Mouse (Mus musculus) lung, postnatal 0 days (tissue): ENCODE measurements at regions not wholly inside any gene's neighbourhood (a gene's known extent, or its start where the extent isn't known, plus 50 kb on each side); places are given as distances from the start of the nearest gene placed in this dataset.

ENCODE experiments used
- ATAC-seq: fragments of 200-750 bp; cut with Nextera tagmentation; 2 replicates; pipeline ENCODE4 v1.8.0; 2017; ENCODE audit warnings: moderate library complexity
- DNase-seq: peaks from one replicate; pipeline ENCODE4 v3.0.0-alpha.2; 2016; ENCODE audit warnings: low spot score
- H3K27ac ChIP-seq: fragments of 300-500 bp; sonication (generic); 2 replicates; pipeline ENCODE4 v1.5.1; 2014; ENCODE audit warnings: antibody characterized with exemption, mild to moderate bottlenecking, low read length, mixed read lengths
- H3K27me3 ChIP-seq: fragments of 300-500 bp; sonication (generic); replicated peaks from 2 replicates; pipeline ENCODE4 v1.6.1; 2014; ENCODE audit warnings: low read length, mixed read lengths; ENCODE audit not compliant: insufficient read depth
- H3K36me3 ChIP-seq: fragments of 300-500 bp; sonication (generic); 2 replicates; pipeline ENCODE4 v1.6.1; 2014; ENCODE audit warnings: low read length, mixed read lengths; ENCODE audit not compliant: insufficient read depth
- H3K4me1 ChIP-seq: fragments of 300-500 bp; sonication (generic); 2 replicates; pipeline ENCODE4 v1.6.1; 2014; ENCODE audit warnings: antibody characterized with exemption, low read depth, low read length, mixed read lengths; ENCODE audit not compliant: insufficient read depth
- H3K4me2 ChIP-seq: fragments of 300-500 bp; sonication (generic); replicated peaks from 2 replicates; pipeline ENCODE4 v1.6.1; 2014; ENCODE audit warnings: low read depth, mild to moderate bottlenecking, low read length, moderate library complexity, mixed read lengths
- H3K4me3 ChIP-seq: fragments of 300-500 bp; sonication (generic); 2 replicates; pipeline ENCODE4 v1.5.1; 2014; ENCODE audit warnings: low read depth, low read length
- H3K9ac ChIP-seq: fragments of 300-500 bp; sonication (generic); replicated peaks from 2 replicates; pipeline ENCODE4 v1.6.1; 2014; ENCODE audit warnings: low read depth, mild to moderate bottlenecking
- H3K9me3 ChIP-seq: fragments of 300-500 bp; sonication (generic); 2 replicates; pipeline ENCODE4 v1.6.1; 2016; ENCODE audit warnings: low read length, mixed read lengths
- CTCF ChIP-seq: IDR thresholded peaks from 2 replicates; pipeline ENCODE4 v1.5.1; 2016; ENCODE audit warnings: antibody characterized with exemption, mild to moderate bottlenecking
- EP300 ChIP-seq: IDR thresholded peaks from 2 replicates; pipeline ENCODE4 v1.6.1; 2016; ENCODE audit warnings: antibody characterized with exemption, mild to moderate bottlenecking, control low read depth
- WGBS: fragments of 180-500 bp; shearing (Covaris S2); extraction: QIAGEN DNeasy Blood & Tissue Kit; methylation state at CpG from one replicate; pipeline ENCODE4 v1.1.7; 2014; 5-methylcytosine and 5-hydroxymethylcytosine counted together

DNA sequence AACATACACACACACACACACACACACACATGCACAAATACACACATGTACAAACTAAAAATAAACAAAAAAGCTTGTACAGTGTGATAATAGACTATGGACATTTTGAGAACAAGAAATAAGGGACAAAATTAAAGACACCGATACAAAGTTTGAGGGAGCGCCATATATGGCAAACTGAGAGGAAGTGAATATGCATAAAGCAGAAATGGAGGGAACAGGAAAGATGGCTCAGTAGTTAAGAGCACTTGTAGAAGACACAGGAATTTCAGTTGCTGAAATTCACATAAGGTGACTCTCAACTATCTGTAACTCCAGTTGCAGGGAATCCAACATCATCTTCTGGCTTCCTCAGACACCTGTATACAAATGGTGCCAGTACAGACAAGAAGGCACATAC lies 200.2 kb upstream of the Fn1 start:
- WGBS, result 90% methylated on average over 2 of the region's 2 CpGs
- H3K9ac ChIP-seq, result no peak overlapping the region
- no peaks in the 10 kb centered on the region for H3K36me3 ChIP-seq
- ATAC-seq (no peak), DNase-seq (no peak)
- no peak overlapping the region for H3K4me2 ChIP-seq
- no peaks in the 10 kb centered on the region for H3K9me3 ChIP-seq
- H3K4me3 ChIP-seq, result no peak overlapping the region
- no peaks in the 10 kb centered on the region for H3K27me3 ChIP-seq
- no peaks in the 10 kb centered on the region for H3K4me1 ChIP-seq
- TF ChIP-seq EP300, result no peak
- TF ChIP-seq CTCF, result no peak
- H3K27ac ChIP-seq, result no peak overlapping the region

- WGBS, result 71% methylated on average over 8 of the region's 8 CpGs
- Histone ChIP-seq H3K4me1 (no peaks in the 10 kb centered on the region), H3K36me3 (no peaks in the 10 kb centered on the region), H3K4me2 (no peak overlapping the region), H3K9me3 (no peaks in the 10 kb centered on the region), H3K27me3 (no peaks in the 10 kb centered on the region), H3K9ac (no peak overlapping the region), H3K4me3 (no peak overlapping the region), H3K27ac (no peak overlapping the region)
- TF ChIP-seq CTCF (no peak), EP300 (no peak)
- DNase-seq, result no peak
- no peak for ATAC-seq
These were observed 198.3 kb upstream of the Fn1 start for GRCm38 (mm10) chr1:71851268-71851667.

DNA sequence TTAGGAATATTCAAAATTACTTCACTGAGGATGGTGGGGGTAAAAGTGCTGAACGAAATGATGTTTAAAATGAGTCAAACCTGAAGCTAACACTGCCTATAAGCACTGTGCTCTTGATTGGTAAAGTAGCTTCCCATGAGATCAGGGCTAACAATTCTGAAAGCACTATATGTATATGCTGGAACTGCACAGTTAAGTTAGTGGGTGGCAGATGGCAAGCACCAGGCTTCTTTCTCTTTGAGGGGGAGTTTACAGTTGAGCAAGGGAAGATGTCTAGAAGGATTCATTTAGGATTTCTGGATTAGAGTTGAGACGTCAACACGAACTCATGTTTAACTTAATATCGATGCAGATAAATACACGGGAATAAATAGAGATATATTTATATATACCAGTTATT lies 195.7 kb upstream of the Fn1 start:
- WGBS, result 89% methylated on average over 5 of the region's 5 CpGs

DNA sequence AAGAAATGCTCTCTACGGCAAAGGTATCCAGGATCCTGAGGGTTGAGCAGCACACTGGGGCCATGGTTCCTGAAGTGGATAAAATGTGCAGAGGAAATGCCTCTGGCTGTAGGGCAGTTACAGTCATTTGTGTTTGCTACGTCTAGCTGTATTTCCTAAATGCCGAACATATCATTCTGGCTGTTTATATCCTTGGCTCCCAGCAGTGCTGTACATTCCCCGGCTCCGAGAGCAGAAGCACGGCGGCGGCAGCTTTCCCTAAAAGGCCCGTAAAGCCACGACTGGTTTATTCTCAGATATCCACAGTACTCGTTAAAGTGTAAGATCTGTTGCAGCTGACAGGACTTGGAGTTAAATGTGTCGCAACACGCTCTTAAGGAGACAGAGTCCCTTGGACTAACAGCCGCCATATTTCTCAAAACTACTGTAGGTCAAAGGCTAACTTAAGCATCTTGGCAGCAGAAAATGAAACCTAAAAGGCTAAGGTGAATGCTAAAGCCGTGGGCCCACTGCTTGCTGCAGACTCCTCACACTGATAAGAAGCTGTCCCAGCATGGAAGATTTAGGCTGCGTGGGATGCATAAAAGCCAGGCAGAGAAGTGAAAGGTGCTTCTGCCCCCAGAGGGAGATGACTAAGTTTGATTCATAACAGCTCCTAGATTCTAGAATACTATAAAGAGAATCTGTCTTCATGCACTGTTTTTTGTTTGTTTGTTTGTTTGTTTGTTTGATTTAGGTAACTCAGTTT lies 192.1 kb upstream of the Fn1 start:
- peak overlapping the region; percentile 6; the same call in 1 of the 2 replicates for H3K4me2 ChIP-seq
- ATAC-seq, result peak; percentile 81
- no peaks in the 10 kb centered on the region for H3K27me3 ChIP-seq
- WGBS, result 39% methylated on average over 16 of the region's 16 CpGs
- TF ChIP-seq CTCF, result no peak
- no peak for TF ChIP-seq EP300
- H3K36me3 ChIP-seq, result no peaks in the 10 kb centered on the region
- no peak overlapping the region for H3K9ac ChIP-seq
- DNase-seq, result peak; percentile 80
- no peaks in the 10 kb centered on the region for H3K9me3 ChIP-seq
- peak overlapping the region; percentile 34; the same call in 1 of the 2 replicates for H3K27ac ChIP-seq
- no peak overlapping the region for H3K4me3 ChIP-seq
- no peaks in the 10 kb centered on the region for H3K4me1 ChIP-seq

More for the DNA sequence above, 195.7 kb upstream of the Fn1 start:
- no peak overlapping the region for H3K27ac ChIP-seq
- no peak overlapping the region for H3K9ac ChIP-seq
- ATAC-seq, result no peak
- H3K36me3 ChIP-seq, result no peaks in the 10 kb centered on the region
- no peaks in the 10 kb centered on the region for H3K9me3 ChIP-seq
- no peaks in the 10 kb centered on the region for H3K4me1 ChIP-seq
- H3K27me3 ChIP-seq, result no peaks in the 10 kb centered on the region
- H3K4me2 ChIP-seq, result no peak overlapping the region
- no peak for DNase-seq
- H3K4me3 ChIP-seq, result no peak overlapping the region
- TF ChIP-seq CTCF (no peak), EP300 (no peak)

DNA sequence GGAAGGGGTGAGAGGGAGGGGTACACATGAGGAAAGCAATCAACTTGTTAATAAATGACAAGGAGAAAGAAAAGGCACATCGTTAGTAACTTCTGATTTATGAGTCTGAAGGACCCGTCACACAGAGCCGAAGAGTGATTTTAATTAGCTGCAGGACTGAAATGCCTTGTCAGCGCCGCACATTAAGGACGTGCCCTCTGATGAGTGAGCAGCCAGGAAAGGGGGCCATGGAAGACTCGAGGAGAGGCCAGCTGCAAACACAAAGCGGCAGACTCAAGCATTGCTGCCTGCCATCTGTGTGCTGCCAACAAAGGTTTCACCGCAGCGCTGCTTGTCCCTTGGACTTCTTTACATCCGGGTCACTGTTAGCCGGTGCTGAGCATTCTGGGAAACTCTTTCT lies 184.8 kb upstream of the Fn1 start:
- Histone ChIP-seq H3K36me3 (no peaks in the 10 kb centered on the region), H3K4me1 (no peaks in the 10 kb centered on the region), H3K4me3 (no peak overlapping the region), H3K27ac (no peak overlapping the region), H3K9me3 (no peaks in the 10 kb centered on the region), H3K4me2 (peak overlapping the region; percentile 38), H3K27me3 (no peaks in the 10 kb centered on the region), H3K9ac (no peak overlapping the region)
- DNase-seq, result peak; percentile 54
- no peak for TF ChIP-seq CTCF
- no peak for TF ChIP-seq EP300
- ATAC-seq, result peak; percentile 44
- WGBS, result 16% methylated on average over 12 of the region's 12 CpGs

- DNase-seq (peak; percentile 27), ATAC-seq (no peak)
- H3K36me3 ChIP-seq, result no peaks in the 10 kb centered on the region
- no peaks in the 10 kb centered on the region for H3K4me1 ChIP-seq
- H3K4me3 ChIP-seq, result no peak overlapping the region
- no peaks in the 10 kb centered on the region for H3K9me3 ChIP-seq
- TF ChIP-seq CTCF (no peak), EP300 (no peak)
- H3K9ac ChIP-seq, result no peak overlapping the region
- H3K4me2 ChIP-seq, result peak overlapping the region; percentile 38; the same call in 1 of the 2 replicates
- no peaks in the 10 kb centered on the region for H3K27me3 ChIP-seq
- H3K27ac ChIP-seq, result no peak overlapping the region
- 46% methylated on average over 20 of the region's 20 CpGs for WGBS
These were observed 184.1 kb upstream of the Fn1 start for GRCm38 (mm10) chr1:71837039-71837648.
